Mouse (Mus musculus) CH12F3 (cell line): Measurements from ENCODE around the gene Nifk.

Source experiments
- in situ Hi-C: fragments of 300-500 bp; cut with MboI; formaldehyde crosslinking; loops from 2 replicates; pipeline ENCODE4 v1.14.3; 2020; ENCODE audit warnings: low sequenced_read_pairs

The Nifk gene

GRCm38 (mm10) chr1:118321661-118322201, at the start of gene Nifk:
Gene Nifk, plus strand, starts transcription at chr1:118321839.
- in situ Hi-C loops: no loop called here

- in situ Hi-C loops: no loop called here
Observed at GRCm38 (mm10) chr1:118275139-118275538, 46.5 kb upstream of the Nifk start.

DNA sequence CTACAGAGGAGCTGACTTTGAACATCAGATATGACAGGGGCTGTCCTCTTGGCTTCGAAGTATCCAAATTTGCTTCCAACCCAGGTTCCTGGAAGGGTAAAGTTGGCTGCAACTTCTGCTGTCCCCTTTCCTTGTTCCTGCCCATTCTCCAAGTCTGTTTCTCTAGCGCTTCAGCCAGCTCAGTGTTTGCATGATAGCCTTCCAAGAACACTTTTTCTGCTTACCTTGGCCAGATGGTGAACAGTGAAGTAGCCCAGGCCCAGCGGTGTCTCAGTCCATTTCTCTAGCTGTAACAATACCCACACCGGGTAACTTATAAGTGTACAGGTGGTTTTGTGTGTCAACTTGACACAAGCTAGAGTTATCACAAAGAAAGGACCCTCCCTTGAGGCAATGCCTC, 29.3 kb upstream of the Nifk start:
- in situ Hi-C loops: no loop called here

DNA sequence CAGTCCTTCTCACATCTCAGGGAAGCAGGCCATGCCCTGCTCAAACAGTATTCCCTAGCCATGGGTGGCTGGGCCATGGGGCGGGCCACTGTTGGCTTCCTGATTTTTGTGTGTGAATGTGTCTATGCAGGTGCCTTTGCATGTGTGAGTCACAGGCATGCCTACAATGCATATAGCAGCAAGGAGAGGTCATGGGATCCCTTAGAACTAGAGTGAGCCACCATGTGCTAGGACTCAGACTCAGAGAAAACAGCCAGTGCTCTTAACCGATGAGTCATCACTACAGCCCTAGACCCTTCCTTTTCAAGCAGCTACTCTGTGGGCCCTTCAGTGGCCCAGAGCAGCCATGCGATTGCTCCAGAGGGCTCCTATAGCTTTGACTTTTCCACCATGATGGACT, 27.4 kb upstream of the Nifk start:
- in situ Hi-C loops: no loop called here

DNA sequence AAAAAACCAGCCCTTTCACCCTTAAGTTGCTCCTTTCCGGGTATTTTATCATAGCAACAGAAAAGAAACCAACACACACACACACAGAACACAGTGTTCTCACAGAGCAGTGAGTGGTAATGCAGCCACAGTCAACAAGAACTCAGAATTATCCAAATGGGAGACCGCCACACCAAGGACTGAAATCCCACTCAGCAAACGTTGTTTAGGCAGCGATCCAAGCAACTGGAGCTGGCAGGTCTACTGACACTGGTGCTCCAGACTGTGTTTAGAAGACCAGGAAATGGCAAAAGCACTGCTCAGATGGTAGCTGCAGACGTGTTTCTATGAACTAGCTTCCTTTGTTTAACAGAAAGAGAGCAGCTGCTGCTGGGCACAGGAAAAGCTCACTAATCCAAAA, 26.8 kb upstream of the Nifk start:
- in situ Hi-C loops: no loop called here

DNA sequence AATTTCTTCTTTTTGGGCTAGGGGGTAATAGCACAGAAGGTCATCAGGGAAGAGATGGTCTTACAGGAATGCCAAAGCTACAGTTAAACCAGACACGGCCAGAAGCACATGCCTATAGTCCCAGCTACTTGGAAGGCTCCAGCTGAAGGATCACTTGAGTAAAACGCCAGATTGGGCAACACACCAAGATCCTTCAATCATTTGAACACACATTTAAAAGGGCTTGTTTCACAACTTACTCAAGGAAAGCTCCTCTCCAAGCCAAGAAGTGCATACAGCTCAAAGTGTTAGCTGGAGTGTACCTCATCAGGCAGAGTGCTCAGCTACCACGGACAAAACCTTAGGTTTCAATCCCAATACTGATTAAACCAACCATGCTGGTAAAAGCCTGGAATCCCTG, 25.0 kb upstream of the Nifk start:
- in situ Hi-C loops: no loop called here

- in situ Hi-C loops: no loop called here
Observed at GRCm38 (mm10) chr1:118297719-118298118, 23.9 kb upstream of the Nifk start.

GRCm38 (mm10) chr1:118310780-118311621, 10.6 kb upstream of the Nifk start:
- in situ Hi-C loops: no loop called here

DNA sequence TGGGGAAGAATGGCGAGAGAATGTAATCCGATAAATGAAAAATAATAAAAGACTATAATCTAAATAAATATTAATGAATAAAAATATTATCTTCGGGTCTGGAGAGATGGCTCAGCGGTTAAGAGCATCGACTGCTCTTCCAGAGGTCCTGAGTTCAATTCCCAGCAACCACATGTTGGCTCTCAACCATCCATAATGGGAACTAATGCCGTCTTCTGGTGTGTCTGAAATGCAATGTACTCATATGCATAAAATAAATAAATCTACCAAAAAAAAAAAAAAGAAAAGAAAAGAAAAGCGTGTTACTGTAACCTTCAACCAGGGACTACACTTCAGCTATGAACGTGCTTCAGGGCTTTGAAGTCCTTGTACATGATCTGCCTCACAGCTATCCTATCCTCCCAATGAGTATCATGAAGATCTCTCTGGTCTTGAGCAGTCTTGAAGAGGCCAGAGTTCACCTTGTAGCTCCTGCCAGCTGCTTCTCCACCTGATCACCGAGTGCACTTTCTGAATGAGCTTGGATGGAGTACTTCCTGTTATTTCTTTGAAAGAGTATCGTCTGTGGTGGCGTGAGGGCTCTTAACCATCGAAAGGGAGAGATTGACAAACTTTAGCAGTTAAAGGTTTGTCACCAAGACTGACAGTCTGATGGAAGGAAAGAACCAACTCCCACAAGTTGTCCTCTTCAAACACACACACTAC, 9.9 kb upstream of the Nifk start, which contains the start of gene Tsn:
TSS of gene Tsn (minus strand) at position 118 of the 705 bp plus-strand sequence.
- in situ Hi-C loops: no loop called here

DNA sequence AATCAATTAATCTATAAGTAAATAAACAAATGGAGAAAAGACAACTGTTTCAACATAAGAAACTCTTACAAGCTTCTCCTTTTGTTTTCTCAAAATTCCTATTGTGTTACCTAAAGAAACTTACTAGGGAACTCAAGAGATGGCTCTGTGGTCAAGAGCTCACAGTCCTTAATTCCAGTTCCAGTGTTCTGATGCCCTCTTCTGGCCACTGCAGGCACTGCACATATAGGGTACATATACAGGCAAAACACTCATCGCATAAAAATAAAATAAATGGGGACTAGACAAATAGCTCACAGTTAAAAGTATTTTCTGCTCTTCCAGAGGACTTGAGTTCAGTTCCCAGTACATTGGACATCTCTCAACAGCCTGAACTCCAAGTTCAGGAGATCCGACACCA, 943 bp upstream of the Nifk start:
- in situ Hi-C loops: no loop called here

DNA sequence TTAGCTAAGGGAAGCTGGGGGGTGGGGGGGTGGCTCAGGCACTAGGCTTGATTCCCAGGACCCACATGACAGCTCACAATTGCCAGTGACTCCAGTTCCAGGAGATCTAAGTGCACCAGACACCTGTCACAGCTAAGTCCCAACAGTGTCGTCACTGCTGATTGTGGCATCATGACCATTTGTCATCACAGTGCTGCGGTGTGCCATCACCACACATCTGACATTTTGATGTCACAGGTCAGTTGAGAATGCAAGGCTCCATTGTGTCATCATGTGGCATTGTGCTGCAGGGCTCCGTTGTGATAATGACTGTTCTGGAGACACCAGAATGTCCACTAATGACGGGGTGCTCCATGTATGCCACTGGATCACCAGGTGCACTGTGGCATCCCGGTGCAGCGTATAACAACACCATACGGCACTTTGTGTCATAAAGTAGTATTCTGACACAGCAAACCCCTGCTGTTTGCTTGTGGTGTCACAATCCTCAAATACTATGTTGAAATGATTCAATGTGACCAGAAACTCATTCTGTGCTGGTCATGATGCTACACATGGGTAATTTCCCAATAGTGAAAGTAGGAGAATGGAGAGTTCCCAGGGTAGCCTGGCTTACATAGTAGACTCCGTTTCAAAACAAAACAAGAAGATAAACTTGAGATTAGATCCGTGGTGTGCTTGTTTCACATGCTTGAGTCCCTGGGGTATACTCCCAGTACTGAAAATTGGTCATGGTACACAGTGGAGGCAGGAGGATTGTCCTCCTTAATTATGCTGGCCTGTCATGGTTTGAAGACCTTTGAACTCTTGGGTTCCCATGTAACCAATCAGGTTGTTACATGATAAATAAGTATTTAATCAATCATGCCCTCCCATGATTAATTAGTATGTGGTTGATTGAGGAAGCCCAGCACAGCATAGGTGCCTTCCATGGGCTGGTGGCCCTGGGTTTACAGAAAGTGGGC, 13.4 kb downstream of the Nifk start:
- in situ Hi-C loops: loop anchor here (10.0 to 25.0 kb wide), 2 partner anchors 130 to 427 kb away; no protein-coding TSS in a partner anchor

DNA sequence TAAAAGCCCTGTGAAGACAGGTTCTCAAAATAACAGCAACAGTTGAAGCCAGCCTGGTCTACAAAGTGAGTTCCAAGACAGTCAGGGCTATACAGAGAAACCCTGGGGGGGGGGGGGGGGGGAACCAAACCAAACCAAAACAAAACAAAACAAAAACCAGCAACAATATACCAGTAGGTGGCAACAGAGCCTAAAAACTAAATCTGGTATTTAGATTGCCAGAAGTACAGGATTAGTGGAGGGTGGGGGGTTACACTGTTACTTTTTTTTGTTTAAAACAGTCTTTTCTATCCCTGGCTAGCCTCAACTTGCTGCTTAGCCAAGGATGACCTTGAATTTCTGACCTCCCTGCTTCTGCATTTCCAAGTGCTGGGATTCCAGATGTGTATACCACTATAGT, 14.2 kb downstream of the Nifk start:
- in situ Hi-C loops: loop anchor here (10.0 to 25.0 kb wide), 2 partner anchors 129 to 426 kb away; no protein-coding TSS in a partner anchor

DNA sequence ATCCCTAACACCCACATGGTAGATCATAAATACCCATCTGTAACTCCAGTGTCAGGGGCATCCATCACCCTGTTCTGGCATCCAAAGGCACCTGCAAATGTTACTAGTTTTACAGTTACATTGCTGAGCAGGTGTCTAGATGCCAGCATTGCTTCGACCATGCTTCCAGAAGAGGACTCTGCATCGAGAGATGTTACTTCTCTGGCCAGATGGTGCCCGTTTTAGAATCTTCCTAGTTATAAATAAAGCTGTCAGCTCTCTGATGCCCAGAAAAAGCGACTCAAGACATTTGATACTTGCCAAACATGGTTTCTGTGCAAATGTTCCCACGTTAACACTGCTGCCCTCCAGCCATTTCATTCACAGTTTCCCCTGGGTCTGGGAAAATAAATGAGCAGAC, 16.3 kb downstream of the Nifk start:
- in situ Hi-C loops: loop anchor here (10.0 to 25.0 kb wide), 2 partner anchors 127 to 424 kb away; no protein-coding TSS in a partner anchor

- in situ Hi-C loops: loop anchor here (25.0 kb wide), 1 partner anchor 418 kb away; no protein-coding TSS in a partner anchor
Observed at GRCm38 (mm10) chr1:118343649-118344435, 22.2 kb downstream of the Nifk start.

DNA sequence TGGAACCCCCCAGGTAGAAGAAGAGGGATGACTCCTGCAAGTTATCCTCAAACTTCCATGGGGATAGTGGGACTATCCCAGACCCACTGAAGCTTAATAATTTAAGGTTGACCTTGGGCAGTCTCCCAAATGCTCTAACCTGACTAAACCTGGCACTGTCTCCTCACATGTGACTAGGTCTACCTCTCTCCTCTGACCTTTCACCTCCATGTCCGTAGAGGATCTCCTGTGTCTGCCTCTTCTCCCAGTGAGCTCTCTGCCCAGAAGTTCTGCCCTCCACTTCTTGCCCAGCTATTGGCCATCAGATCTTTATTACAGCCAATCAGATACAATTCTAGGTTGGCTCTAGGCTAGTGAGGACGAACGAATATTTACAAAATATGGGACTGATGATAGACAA, 28.3 kb downstream of the Nifk start:
- in situ Hi-C loops: loop anchor here (25.0 kb wide), 1 partner anchor 412 kb away; no protein-coding TSS in a partner anchor

- in situ Hi-C loops: no loop called here
Observed at GRCm38 (mm10) chr1:118359071-118359761, 37.6 kb downstream of the Nifk start.

DNA sequence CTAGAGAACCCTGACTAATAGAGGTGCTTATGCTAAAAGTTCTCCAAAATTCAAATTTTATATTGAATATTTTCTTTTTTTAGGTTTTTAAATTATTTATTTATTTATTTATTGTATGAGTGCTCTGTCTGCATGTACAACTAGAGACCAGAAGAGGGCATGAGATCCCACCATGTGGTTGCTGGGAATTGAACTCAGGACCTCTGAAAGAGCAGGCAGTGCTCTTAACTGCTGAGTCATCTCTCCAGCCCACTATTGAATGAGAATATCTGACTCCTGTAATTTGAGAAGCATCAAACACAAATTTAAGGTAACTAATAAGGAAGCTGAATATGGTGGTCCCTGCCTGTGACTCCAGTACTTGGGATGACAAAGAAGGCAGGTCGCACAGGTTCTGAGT, 46.3 kb downstream of the Nifk start:
- in situ Hi-C loops: no loop called here

DNA sequence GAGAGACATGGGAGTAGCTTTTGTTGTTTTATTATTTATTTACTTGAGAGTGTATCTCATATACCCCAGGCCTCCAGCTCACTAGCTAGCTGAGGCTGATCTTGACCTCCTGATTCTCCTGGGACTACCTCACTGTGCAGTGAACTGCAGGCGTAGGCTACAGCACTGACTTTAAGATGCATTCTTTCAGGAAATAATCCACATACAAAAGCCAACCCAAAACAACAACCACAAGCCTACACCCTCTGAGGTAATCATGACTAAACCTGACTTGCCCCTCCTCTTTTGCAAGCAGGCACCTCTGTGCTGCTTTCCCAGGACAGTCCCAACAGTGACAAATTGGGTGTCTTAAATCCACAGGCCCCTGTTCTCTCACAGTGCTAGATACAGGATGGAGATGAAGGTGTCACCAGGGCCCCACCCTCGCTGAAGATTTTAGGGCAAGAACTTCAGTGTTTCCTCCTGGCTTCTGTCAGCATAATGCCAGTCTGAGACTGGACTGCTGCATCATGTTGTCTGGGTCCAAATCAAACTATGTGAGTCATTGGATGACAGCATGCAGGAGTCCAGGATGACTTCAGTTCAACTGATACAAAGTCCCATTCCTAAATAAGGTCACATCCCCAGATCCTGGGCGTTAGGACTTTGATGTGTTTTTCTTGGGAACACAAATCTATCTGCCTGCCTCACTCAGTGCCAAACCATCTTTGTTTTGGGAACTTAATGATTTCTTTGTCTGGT, 47.3 kb downstream of the Nifk start:
- in situ Hi-C loops: no loop called here
